Mouse (Mus musculus) liver, postnatal 0 days (tissue): ENCODE results near the gene Mbtps1.

ENCODE experiments used
- CTCF ChIP-seq: sonication (generic); IDR thresholded peaks from 2 replicates; pipeline ENCODE4 v1.5.1; 2016; ENCODE audit warnings: antibody characterized with exemption, low read depth
- EP300 ChIP-seq: IDR thresholded peaks from 2 replicates; pipeline ENCODE4 v1.6.1; 2016; ENCODE audit warnings: antibody characterized with exemption, low read depth, mild to moderate bottlenecking

GRCm38 (mm10) chr8:119557132-119557531 is 1.4 kb downstream of the Mbtps1 start:
- TF ChIP-seq CTCF (no peak), EP300 (no peak)
